Mouse (Mus musculus) hindbrain, embryonic 14.5 days (tissue): ENCODE measurements at regions not wholly inside any gene's neighbourhood (a gene's known extent, or its start where the extent isn't known, plus 50 kb on each side); places are given as distances from the start of the nearest gene placed in this dataset.

Experiments
- ATAC-seq: fragments of 200-750 bp; cut with Nextera tagmentation; 2 replicates; pipeline ENCODE4 v1.8.0; 2017; ENCODE audit warnings: moderate number of reproducible peaks, mild to moderate bottlenecking, moderate TSS enrichment, moderate library complexity; ENCODE audit not compliant: low FRiP score
- DNase-seq: peaks from one replicate; pipeline ENCODE4 v3.0.0-alpha.2; 2015; ENCODE audit warnings: low spot score
- H3K27ac ChIP-seq: fragments of 300-500 bp; sonication (generic); 2 replicates; pipeline ENCODE4 v1.5.1; 2014; ENCODE audit warnings: mild to moderate bottlenecking, moderate library complexity
- H3K27me3 ChIP-seq: fragments of 300-500 bp; sonication (generic); 2 replicates; pipeline ENCODE4 v1.6.1; 2014; ENCODE audit warnings: mild to moderate bottlenecking, low read length, mixed read lengths; ENCODE audit not compliant: control insufficient read depth, insufficient read depth
- H3K36me3 ChIP-seq: fragments of 300-500 bp; sonication (generic); replicated peaks from 2 replicates; pipeline ENCODE4 v1.6.1; 2014; ENCODE audit not compliant: control insufficient read depth, insufficient read depth
- H3K4me1 ChIP-seq: fragments of 300-500 bp; sonication (generic); replicated peaks from 2 replicates; pipeline ENCODE4 v1.6.1; 2014; ENCODE audit warnings: antibody characterized with exemption, low read length, mixed read lengths; ENCODE audit not compliant: control insufficient read depth, insufficient read depth
- H3K4me2 ChIP-seq: fragments of 300-500 bp; sonication (generic); replicated peaks from 2 replicates; pipeline ENCODE4 v1.6.1; 2014; ENCODE audit warnings: mild to moderate bottlenecking, moderate library complexity
- H3K4me3 ChIP-seq: fragments of 300-500 bp; sonication (generic); replicated peaks from 2 replicates; pipeline ENCODE4 v1.5.1; 2014; ENCODE audit warnings: mild to moderate bottlenecking, low read length
- H3K9ac ChIP-seq: fragments of 300-500 bp; sonication (generic); 2 replicates; pipeline ENCODE4 v1.6.1; 2014
- H3K9me3 ChIP-seq: fragments of 300-500 bp; sonication (generic); 2 replicates; pipeline ENCODE4 v1.6.1; 2016; ENCODE audit warnings: low read length; ENCODE audit not compliant: control insufficient read depth
- WGBS: fragments of 180-500 bp; shearing (Covaris S2); extraction: QIAGEN DNeasy Blood & Tissue Kit; methylation state at CpG from one replicate; pipeline ENCODE4 v1.1.7; 2014; 5-methylcytosine and 5-hydroxymethylcytosine counted together

- H3K9me3 ChIP-seq: peaks cover 16% of the 10 kb centered on the region; the same call in 1 of the 2 replicates
- H3K4me1 ChIP-seq: no peaks in the 10 kb centered on the region
- no peaks in the 10 kb centered on the region for H3K27me3 ChIP-seq
- ATAC-seq (no peak), DNase-seq (no peak)
- H3K27ac ChIP-seq: no peak overlapping the region
- no peak overlapping the region for H3K4me3 ChIP-seq
- H3K4me2 ChIP-seq: no peak overlapping the region
- no peaks in the 10 kb centered on the region for H3K36me3 ChIP-seq
- H3K9ac ChIP-seq: no peak overlapping the region
- 97% methylated on average over 5 of the region's 5 CpGs for WGBS
Observed at GRCm38 (mm10) chr5:73815752-73816151, 164.6 kb downstream of the Spata18 start.

GRCm38 (mm10) chr5:73817180-73817579 lies 166.0 kb downstream of the Spata18 start:
- H3K27me3 ChIP-seq: no peaks in the 10 kb centered on the region
- no peak overlapping the region for H3K4me2 ChIP-seq
- H3K36me3 ChIP-seq: no peaks in the 10 kb centered on the region
- DNase-seq (no peak), ATAC-seq (no peak)
- no peak overlapping the region for H3K9ac ChIP-seq
- no peak overlapping the region for H3K27ac ChIP-seq
- H3K9me3 ChIP-seq: peaks cover 16% of the 10 kb centered on the region; the same call in 1 of the 2 replicates
- whole genome bisulfite sequencing: 92% methylated on average over 1 of the region's 1 CpGs
- H3K4me1 ChIP-seq: no peaks in the 10 kb centered on the region
- no peak overlapping the region for H3K4me3 ChIP-seq

DNA sequence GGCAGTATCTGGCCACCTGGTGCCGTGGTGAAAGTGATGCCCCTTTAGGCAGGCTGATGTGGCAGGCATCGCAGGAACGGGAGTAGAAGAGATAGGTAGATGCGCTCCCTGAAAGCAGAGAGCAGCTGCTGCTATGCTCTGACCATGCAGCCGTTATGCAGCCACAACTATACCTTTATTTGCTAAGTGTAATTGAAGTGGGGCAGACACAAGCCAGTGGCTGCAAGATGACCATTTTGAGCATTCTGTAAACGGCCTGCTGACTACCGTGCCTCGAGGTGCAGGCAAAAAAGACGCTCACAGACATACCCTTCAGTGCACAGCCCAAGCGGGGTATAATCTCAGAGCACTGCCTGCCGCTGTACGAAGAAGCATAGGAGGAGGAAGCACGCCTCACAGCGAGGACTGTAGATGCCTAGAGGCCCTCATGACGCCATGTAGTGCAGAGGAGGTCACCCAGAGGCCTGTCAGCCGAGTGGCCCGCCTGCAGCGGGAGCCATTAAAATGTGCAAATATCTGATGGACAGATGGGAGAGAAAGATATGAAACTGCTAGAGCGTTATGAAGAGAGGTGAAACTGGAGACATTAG lies 170.9 kb downstream of the Spata18 start:
- DNase-seq (no peak), ATAC-seq (no peak)
- Histone ChIP-seq H3K9me3 (no peaks in the 10 kb centered on the region), H3K27me3 (no peaks in the 10 kb centered on the region), H3K36me3 (no peaks in the 10 kb centered on the region), H3K4me2 (no peak overlapping the region), H3K4me3 (no peak overlapping the region), H3K27ac (no peak overlapping the region), H3K9ac (no peak overlapping the region), H3K4me1 (no peaks in the 10 kb centered on the region)
- WGBS: 71% methylated on average over 19 of the region's 19 CpGs

DNA sequence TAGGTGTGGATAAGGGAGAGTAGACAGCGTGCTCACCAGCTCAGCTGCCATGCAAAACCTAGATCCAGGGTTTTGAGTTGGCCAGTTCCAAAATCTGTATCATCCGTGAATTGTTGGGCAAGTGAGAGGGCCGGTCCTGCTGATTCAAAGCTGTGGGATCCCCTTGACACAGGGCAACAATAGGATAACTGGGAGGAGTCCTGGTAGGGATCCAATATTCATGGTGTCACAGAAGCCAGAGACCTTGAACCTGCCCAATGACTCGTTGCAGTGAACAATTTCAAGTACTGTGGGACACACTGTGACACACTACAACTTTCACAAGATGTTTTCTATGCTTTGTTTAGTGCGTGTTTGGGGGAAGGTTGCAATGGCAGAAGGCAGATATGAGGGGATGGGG lies 172.2 kb downstream of the Spata18 start:
- Histone ChIP-seq H3K4me2 (no peak overlapping the region), H3K27ac (no peak overlapping the region), H3K4me1 (no peaks in the 10 kb centered on the region), H3K9ac (no peak overlapping the region), H3K36me3 (no peaks in the 10 kb centered on the region), H3K4me3 (no peak overlapping the region), H3K27me3 (no peaks in the 10 kb centered on the region), H3K9me3 (no peaks in the 10 kb centered on the region)
- 90% methylated on average over 5 of the region's 5 CpGs for WGBS
- no peak for DNase-seq
- ATAC-seq: no peak

DNA sequence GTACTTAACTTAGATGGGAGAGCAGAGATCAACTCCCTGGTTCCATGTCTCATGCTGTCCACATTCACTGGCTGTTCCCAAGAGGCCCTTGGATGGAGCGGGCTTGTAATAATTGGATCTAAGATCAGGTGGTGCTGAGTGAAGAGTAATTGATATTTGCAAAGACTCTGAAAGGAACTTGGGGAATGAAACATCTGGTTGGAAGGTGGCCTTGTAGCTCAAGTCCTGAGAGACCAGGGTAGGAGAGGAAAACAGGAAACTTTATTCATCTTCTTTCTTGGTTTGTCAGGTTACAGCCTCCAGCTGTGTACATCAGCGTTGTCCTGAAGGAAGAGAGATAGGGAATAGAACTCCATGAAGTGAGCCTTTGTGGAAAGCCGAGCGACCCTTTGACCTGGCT lies 175.8 kb downstream of the Spata18 start:
- no peak overlapping the region for H3K4me3 ChIP-seq
- no peak overlapping the region for H3K4me2 ChIP-seq
- no peaks in the 10 kb centered on the region for H3K36me3 ChIP-seq
- no peaks in the 10 kb centered on the region for H3K4me1 ChIP-seq
- no peak overlapping the region for H3K27ac ChIP-seq
- H3K9ac ChIP-seq: no peak overlapping the region
- no peaks in the 10 kb centered on the region for H3K9me3 ChIP-seq
- H3K27me3 ChIP-seq: no peaks in the 10 kb centered on the region
- 82% methylated on average over 4 of the region's 4 CpGs for WGBS
- DNase-seq (no peak), ATAC-seq (no peak)

- Histone ChIP-seq H3K9ac (no peak overlapping the region), H3K4me2 (no peak overlapping the region), H3K9me3 (no peaks in the 10 kb centered on the region), H3K4me1 (no peaks in the 10 kb centered on the region), H3K4me3 (no peak overlapping the region), H3K36me3 (no peaks in the 10 kb centered on the region), H3K27ac (no peak overlapping the region), H3K27me3 (no peaks in the 10 kb centered on the region)
- no peak for ATAC-seq
- whole genome bisulfite sequencing: 79% methylated on average over 1 of the region's 1 CpGs
- no peak for DNase-seq
Observed at GRCm38 (mm10) chr5:73833721-73834120, 182.5 kb downstream of the Spata18 start.

GRCm38 (mm10) chr5:73843776-73844175 lies 192.6 kb downstream of the Spata18 start:
- H3K4me2 ChIP-seq: no peak overlapping the region
- DNase-seq (no peak), ATAC-seq (no peak)
- H3K4me1 ChIP-seq: no peaks in the 10 kb centered on the region
- WGBS: 86% methylated on average over 3 of the region's 3 CpGs
- no peak overlapping the region for H3K9ac ChIP-seq
- no peak overlapping the region for H3K4me3 ChIP-seq
- no peaks in the 10 kb centered on the region for H3K36me3 ChIP-seq
- H3K27me3 ChIP-seq: no peaks in the 10 kb centered on the region
- H3K9me3 ChIP-seq: no peaks in the 10 kb centered on the region
- no peak overlapping the region for H3K27ac ChIP-seq

GRCm38 (mm10) chr5:73846096-73846782 lies 195.1 kb downstream of the Spata18 start:
- no peak overlapping the region for H3K4me3 ChIP-seq
- no peaks in the 10 kb centered on the region for H3K27me3 ChIP-seq
- H3K4me2 ChIP-seq: no peak overlapping the region
- no peak overlapping the region for H3K9ac ChIP-seq
- no peak overlapping the region for H3K27ac ChIP-seq
- ATAC-seq (no peak), DNase-seq (no peak)
- H3K36me3 ChIP-seq: no peaks in the 10 kb centered on the region
- H3K4me1 ChIP-seq: no peaks in the 10 kb centered on the region
- WGBS: 77% methylated on average over 12 of the region's 12 CpGs
- no peaks in the 10 kb centered on the region for H3K9me3 ChIP-seq

- Histone ChIP-seq H3K9me3 (no peaks in the 10 kb centered on the region), H3K36me3 (no peaks in the 10 kb centered on the region), H3K4me3 (no peak overlapping the region), H3K4me2 (no peak overlapping the region), H3K9ac (no peak overlapping the region), H3K4me1 (no peaks in the 10 kb centered on the region), H3K27ac (no peak overlapping the region), H3K27me3 (no peaks in the 10 kb centered on the region)
- DNase-seq (no peak), ATAC-seq (no peak)
- WGBS: 54% methylated on average over 6 of the region's 6 CpGs
Observed at GRCm38 (mm10) chr5:73846783-73847151, 195.6 kb downstream of the Spata18 start.
